Mouse (Mus musculus) cerebellum, adult 2 months (tissue): Measurements from ENCODE around the gene Ccdc73.

Source experiments
- CTCF ChIP-seq: fragments of 200-500 bp; IDR thresholded peaks from 2 replicates; pipeline ENCODE4 v1.5.1; 2011; ENCODE audit warnings: low read depth, mild to moderate bottlenecking, control low read depth, low read length, moderate library complexity, borderline replicate concordance; ENCODE audit not compliant: insufficient read depth
- POLR2A ChIP-seq: fragments of 200-500 bp; IDR thresholded peaks from 2 replicates; pipeline ENCODE4 v1.6.1; 2011; ENCODE audit warnings: low read length, control low read depth, borderline replicate concordance; ENCODE audit not compliant: insufficient read depth

DNA sequence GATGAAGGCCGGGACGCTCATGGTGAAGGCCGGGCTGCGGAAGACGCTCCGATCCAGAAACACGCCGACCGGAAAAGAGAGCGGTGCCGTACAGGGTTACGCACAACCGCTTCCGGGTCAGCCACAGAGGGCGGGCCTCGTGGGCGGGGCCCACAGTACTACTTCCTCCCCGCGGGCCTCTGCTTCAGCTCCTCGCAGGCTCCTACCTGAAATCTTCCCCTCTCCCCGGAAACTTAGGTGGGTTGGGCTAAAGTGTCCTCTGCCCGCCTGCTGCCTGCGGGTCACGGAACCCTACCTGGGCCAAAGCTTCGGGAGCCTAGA lies 149.3 kb downstream of the Ccdc73 start, which contains the start of gene Eif3m:
- TF ChIP-seq CTCF (no peak), POLR2A (peak; percentile 53; the same call in 1 of the 2 replicates)
